Mouse (Mus musculus) limb, embryonic 12.5 days (tissue): ENCODE results near the gene Wnt9a. TPM values are rescaled to one million over a fixed set of nuclear protein-coding genes. Genes with fewer than 3 reads are reported as not detected.
"Not testable (repeated sequence)": the region's sequence is repeated elsewhere in the genome, so short reads cannot be mapped to it uniquely, and the experiment has no call there.

ENCODE experiments used
- ATAC-seq: fragments of 200-750 bp; cut with Nextera tagmentation; 2 replicates; pipeline ENCODE4 v1.8.0; 2017; ENCODE audit warnings: low read depth, moderate TSS enrichment; ENCODE audit not compliant: insufficient number of reproducible peaks, insufficient read depth, low FRiP score, low TSS enrichment
- H3K27ac ChIP-seq: fragments of 300-500 bp; sonication (generic); 2 replicates; pipeline ENCODE4 v1.5.1; 2016; ENCODE audit warnings: mild to moderate bottlenecking, moderate library complexity
- H3K27me3 ChIP-seq: fragments of 300-500 bp; sonication (generic); 2 replicates; pipeline ENCODE4 v1.6.1; 2016; ENCODE audit warnings: mild to moderate bottlenecking, moderate library complexity
- H3K36me3 ChIP-seq: fragments of 300-500 bp; sonication (generic); 2 replicates; pipeline ENCODE4 v1.6.1; 2016; ENCODE audit warnings: mild to moderate bottlenecking, moderate library complexity
- H3K4me1 ChIP-seq: fragments of 300-500 bp; sonication (generic); replicated peaks from 2 replicates; pipeline ENCODE4 v1.6.1; 2016
- H3K4me2 ChIP-seq: fragments of 300-500 bp; sonication (generic); 2 replicates; pipeline ENCODE4 v1.6.1; 2016; ENCODE audit warnings: mild to moderate bottlenecking, moderate library complexity
- H3K4me3 ChIP-seq: fragments of 300-500 bp; sonication (generic); replicated peaks from 2 replicates; pipeline ENCODE4 v1.5.1; 2016; ENCODE audit warnings: mild to moderate bottlenecking
- H3K9ac ChIP-seq: fragments of 300-500 bp; sonication (generic); replicated peaks from 2 replicates; pipeline ENCODE4 v1.6.1; 2016; ENCODE audit warnings: mild to moderate bottlenecking, moderate library complexity
- H3K9me3 ChIP-seq: fragments of 300-500 bp; sonication (generic); 2 replicates; pipeline ENCODE4 v1.6.1; 2016; ENCODE audit warnings: mild to moderate bottlenecking, moderate library complexity
- WGBS: fragments of 180-500 bp; shearing (Covaris S2); methylation state at CpG from one replicate; pipeline ENCODE4 v1.1.7; 2016; 5-methylcytosine and 5-hydroxymethylcytosine counted together
- microRNA-seq: library from miRNA; unstranded; fragments of <30 nt; microRNA quantifications from one replicate; pipeline ENCODE4, GENCODE M21; 2017
- polyA plus RNA-seq: library from polyadenylated mRNA; unstranded; fragments of >200 nt; fragmentation: Nextera tagmentation; extraction: Ambion mirVana; gene quantifications from 2 replicates; pipeline ENCODE4 v1.2.1, GENCODE M21; 2016

Wnt9a gene
- polyA plus RNA-seq, 1 experiment from 2014 or later: 5.6 TPM

DNA sequence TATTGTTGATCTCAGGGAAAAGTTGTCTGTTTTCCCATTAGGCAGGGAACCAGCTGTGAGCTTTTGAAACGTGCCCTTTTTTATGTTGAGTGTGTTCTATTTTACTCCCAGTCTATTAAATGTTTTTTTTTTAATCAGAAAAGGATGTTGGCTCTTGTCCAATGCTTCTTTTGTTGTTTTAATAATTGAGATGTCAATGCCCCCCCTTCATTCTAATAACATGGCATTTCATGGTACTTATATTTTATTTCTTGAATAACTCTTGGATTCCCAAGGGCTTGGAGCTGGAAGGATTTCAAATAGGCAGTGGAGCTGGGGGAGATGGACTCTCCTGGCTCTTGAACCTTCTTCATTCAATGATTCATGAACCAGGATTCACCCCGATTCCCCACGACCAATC is 59.3 kb downstream of the Wnt9a start:
- 0 out of 2 replicates have a peak overlapping the region, but pooled peaks have one; percentile 32 for H3K27ac ChIP-seq
- no peak overlapping the region for H3K4me3 ChIP-seq
- no peak for ATAC-seq
- H3K9me3 ChIP-seq: no peaks in the 10 kb centered on the region
- peaks cover 46% of the 10 kb centered on the region for H3K4me1 ChIP-seq
- H3K4me2 ChIP-seq: no peak overlapping the region
- H3K36me3 ChIP-seq: no peaks in the 10 kb centered on the region
- 60% methylated on average over 3 of the region's 3 CpGs for WGBS
- no peak overlapping the region for H3K9ac ChIP-seq
- no peaks in the 10 kb centered on the region; the same call in 1 of the 2 replicates for H3K27me3 ChIP-seq

DNA sequence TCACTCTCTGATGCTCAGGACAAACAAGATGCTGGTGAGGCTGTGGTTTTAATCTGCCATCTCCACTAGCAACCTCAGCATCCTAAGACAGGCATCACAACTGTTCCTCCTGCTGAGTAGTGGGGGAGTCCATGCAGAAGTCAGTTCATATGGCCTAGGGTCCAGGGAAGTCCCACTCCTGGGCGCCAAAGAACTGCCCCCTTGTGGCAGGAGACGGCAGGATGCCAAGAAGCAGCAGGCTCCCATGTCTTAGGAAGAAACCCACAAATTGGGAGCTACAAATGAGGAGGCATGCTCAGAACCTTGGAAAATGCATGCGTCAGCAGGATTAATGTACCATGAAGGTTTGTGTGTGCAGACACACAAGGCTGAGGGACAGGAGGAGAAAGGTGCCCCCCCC is 59.9 kb downstream of the Wnt9a start:
- Histone ChIP-seq H3K4me2 (no peak overlapping the region), H3K9ac (no peak overlapping the region), H3K27me3 (no peaks in the 10 kb centered on the region; the same call in 1 of the 2 replicates), H3K36me3 (no peaks in the 10 kb centered on the region), H3K9me3 (no peaks in the 10 kb centered on the region), H3K4me3 (no peak overlapping the region), H3K27ac (0 out of 2 replicates have a peak overlapping the region, but pooled peaks have one; percentile 32), H3K4me1 (peaks cover 46% of the 10 kb centered on the region)
- ATAC-seq: no peak
- WGBS: 33% methylated on average over 3 of the region's 3 CpGs

DNA sequence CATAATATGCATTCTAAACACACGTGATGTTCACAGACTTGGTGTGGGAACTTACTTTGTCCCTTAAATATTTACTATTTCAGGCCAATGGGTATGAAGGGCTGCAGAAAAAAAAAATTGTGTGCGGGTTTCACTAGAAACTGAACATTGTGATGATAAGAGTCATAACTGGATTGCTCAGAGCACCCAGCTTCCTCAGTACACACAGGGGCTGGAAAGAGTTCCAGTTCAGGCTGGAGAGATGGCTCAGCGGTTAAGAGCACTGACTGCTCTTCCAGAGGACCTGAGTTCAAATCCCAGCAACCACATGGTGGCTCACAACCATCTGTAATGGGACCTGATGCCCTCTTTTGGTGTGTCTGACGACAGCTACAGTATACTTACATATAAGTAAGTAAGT is 61.2 kb downstream of the Wnt9a start:
- not testable (repeated sequence) for ATAC-seq, H3K4me2 ChIP-seq, H3K4me3 ChIP-seq, H3K36me3 ChIP-seq, H3K9me3 ChIP-seq, H3K27ac ChIP-seq, H3K27me3 ChIP-seq, H3K9ac ChIP-seq
- 84% methylated on average over 4 of the region's 4 CpGs for WGBS
- peaks cover 38% of the 10 kb centered on the region for H3K4me1 ChIP-seq

DNA sequence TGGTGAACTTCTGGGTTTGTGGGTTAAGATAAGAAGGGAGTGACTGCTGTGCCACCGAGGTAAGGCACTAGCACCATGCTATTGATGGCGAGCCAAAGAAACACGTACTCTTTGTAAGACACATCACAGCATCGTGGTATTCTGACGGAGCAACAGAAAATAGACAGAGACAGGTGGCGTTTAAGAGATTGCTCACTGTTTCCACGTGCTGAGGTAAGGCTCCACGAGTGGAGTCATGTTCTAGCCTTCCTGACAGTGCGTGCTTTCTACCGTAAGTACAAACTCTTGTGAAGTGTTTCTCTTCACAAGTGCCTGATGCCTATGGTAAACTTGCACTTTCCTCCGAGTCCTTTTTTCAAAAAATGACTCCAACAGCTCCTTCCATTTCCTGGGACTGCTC is 63.1 kb downstream of the Wnt9a start:
- no peak overlapping the region for H3K9ac ChIP-seq
- H3K9me3 ChIP-seq: no peaks in the 10 kb centered on the region
- 77% methylated on average over 11 of the region's 11 CpGs for WGBS
- peaks cover 19% of the 10 kb centered on the region for H3K4me1 ChIP-seq
- no peaks in the 10 kb centered on the region; the same call in 1 of the 2 replicates for H3K27me3 ChIP-seq
- H3K36me3 ChIP-seq: no peaks in the 10 kb centered on the region
- H3K4me2 ChIP-seq: no peak overlapping the region
- ATAC-seq: no peak
- H3K4me3 ChIP-seq: no peak overlapping the region
- H3K27ac ChIP-seq: no peak overlapping the region

DNA sequence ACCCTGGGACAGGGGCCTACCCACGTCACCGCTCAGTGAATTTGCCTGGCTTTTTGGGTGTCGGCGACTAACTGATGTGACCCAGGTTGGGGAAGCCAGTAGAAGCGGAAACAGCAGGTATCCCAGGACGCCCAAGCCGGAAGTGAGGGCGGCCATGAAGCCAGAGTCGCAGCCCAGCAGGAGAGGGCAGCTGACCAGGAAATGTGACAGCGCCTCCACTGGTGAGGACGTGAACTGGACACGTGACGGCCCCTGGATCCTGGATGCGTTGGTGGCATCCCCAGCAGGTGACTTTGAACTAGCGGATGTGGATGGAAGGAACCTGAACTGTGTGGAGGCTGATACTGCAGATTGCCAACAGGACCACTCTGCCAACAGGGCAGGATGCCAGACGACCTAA is 68.7 kb downstream of the Wnt9a start, which contains the start of gene Prss38:
Prss38 (minus strand) TSS at position 183 of the 400 bp plus-strand sequence.
- Histone ChIP-seq H3K27ac (no peak within 1 kb of the TSS), H3K4me2 (no peak within 1 kb of the TSS), H3K9ac (no peak within 1 kb of the TSS), H3K9me3 (no peaks in the 10 kb centered on the region), H3K36me3 (no peaks in the 10 kb centered on the region), H3K27me3 (no peaks in the 10 kb centered on the region), H3K4me1 (no peaks in the 10 kb centered on the region), H3K4me3 (no peak within 1 kb of the TSS)
- 82% methylated on average over 16 of the region's 16 CpGs for WGBS
- no peak for ATAC-seq

DNA sequence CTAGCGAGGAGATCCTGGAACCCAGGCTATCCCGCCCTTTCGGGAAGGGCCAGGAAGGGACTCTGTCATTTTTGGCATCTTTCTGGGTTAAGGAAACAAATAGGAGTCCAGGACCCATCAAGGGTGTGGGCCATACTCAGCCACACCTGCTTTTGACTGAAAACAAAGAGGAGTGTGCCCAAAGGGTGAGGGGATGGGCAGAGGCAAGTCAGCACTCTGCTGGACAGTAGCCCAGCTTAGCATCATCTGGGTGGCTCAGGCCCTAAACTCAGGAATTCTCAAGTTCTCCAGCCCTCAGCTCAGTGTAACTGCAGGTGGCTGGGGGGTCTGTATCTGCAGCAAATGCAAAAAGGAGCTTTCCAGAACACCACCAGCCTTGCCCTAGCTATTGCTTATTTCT is 71.3 kb downstream of the Wnt9a start:
- Histone ChIP-seq H3K27ac (0 out of 2 replicates have a peak overlapping the region, but pooled peaks have one; percentile 14), H3K9ac (no peak overlapping the region), H3K27me3 (no peaks in the 10 kb centered on the region), H3K4me1 (no peaks in the 10 kb centered on the region), H3K4me3 (no peak overlapping the region), H3K4me2 (no peak overlapping the region), H3K36me3 (no peaks in the 10 kb centered on the region), H3K9me3 (no peaks in the 10 kb centered on the region)
- ATAC-seq: no peak
- 82% methylated on average over 3 of the region's 3 CpGs for WGBS

DNA sequence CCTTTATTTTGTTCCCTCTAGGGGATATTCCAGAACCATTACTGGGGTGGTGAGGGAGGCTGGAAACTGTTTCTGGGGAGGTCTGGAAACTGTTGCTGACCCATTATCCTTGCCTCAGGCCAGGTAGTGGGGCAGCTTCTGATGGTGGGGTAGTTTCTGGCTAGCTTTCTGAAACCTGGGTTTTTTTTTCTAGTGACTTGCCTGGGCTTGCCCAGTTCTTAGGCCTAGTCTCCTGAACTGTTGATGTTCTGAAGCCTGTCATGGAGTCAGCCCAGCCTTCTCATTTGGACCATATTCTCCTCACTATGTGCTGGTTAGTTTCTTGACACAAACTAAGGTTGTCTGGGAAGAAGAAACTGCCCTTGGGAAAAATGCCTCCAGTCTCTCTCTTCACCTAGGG is 72.8 kb downstream of the Wnt9a start:
- ATAC-seq: no peak
- Histone ChIP-seq H3K9ac (no peak overlapping the region), H3K4me2 (no peak overlapping the region), H3K36me3 (no peaks in the 10 kb centered on the region), H3K4me1 (peaks cover 10% of the 10 kb centered on the region), H3K27ac (no peak overlapping the region), H3K4me3 (no peak overlapping the region), H3K9me3 (no peaks in the 10 kb centered on the region), H3K27me3 (0 out of 2 replicates have a peak, but pooled peaks cover 4% of the 10 kb centered on the region)

Small RNA genes within 50 kb of the gene (microRNA-seq; reads per million reads assigned to microRNA genes)
- gene Gm24756: not detected

Other genes starting within 250 kb of the Wnt9a start
- gene Obscn, start 170.5 kb upstream of the Wnt9a start, polyA plus RNA-seq: 0.70 and 1.00 TPM in 2 replicates
- gene Iba57, start 143.2 kb upstream of the Wnt9a start, polyA plus RNA-seq: 4.5 and 5.0 TPM in 2 replicates
- 0.65 and 1.2 TPM in 2 replicates for gene Gjc2, start 123.7 kb upstream of the Wnt9a start, polyA plus RNA-seq
- gene Guk1, start 114.7 kb upstream of the Wnt9a start, polyA plus RNA-seq: 121 and 130 TPM in 2 replicates
- 93.9 and 94.7 TPM in 2 replicates for gene Mrpl55, start 104.4 kb upstream of the Wnt9a start, polyA plus RNA-seq
- 34.8 and 36.9 TPM in 2 replicates for gene 2310033P09Rik, start 98.6 kb upstream of the Wnt9a start, polyA plus RNA-seq
- gene Arf1, start 78.7 kb upstream of the Wnt9a start, polyA plus RNA-seq: 602 and 603 TPM in 2 replicates
- gene Wnt3a, start 16.2 kb upstream of the Wnt9a start, polyA plus RNA-seq: 1.6 and 2.6 TPM in 2 replicates
- gene Prss38, start 68.7 kb downstream of the Wnt9a start, polyA plus RNA-seq: 0.16 TPM in 1 of 2 replicates, not detected in the other
- gene Jmjd4, start 143.1 kb downstream of the Wnt9a start, polyA plus RNA-seq: 17.4 and 18.6 TPM in 2 replicates
- gene Snap47, start 144.3 kb downstream of the Wnt9a start, polyA plus RNA-seq: 142 and 145 TPM in 2 replicates
- 8.8 and 9.5 TPM in 2 replicates for gene Zfp867, start 165.5 kb downstream of the Wnt9a start, polyA plus RNA-seq
- gene Zkscan17, start 219.8 kb downstream of the Wnt9a start, polyA plus RNA-seq: 34.6 and 36.0 TPM in 2 replicates
- 0.35 TPM in 1 of 2 replicates, not detected in the other for gene Nlrp3, start 234.6 kb downstream of the Wnt9a start, polyA plus RNA-seq